In genomic region chr17:84790447-84791098, GRCm38 (mm10) we compare ENCODE assay signal across 8 mouse cellular contexts. TPM values are rescaled to one million over a fixed set of nuclear protein-coding genes. Genes with fewer than 3 reads are reported as not detected.
DNase-seq lines count a peak whose midpoint lies in the region; ATAC-seq and TF ChIP-seq lines count a peak whose summit lies in the region.

Lrpprc (minus strand) TSS chr17:84790789.

- H3K4me2 ChIP-seq in embryonic facial prominence, embryonic 13.5 days: peak within 1 kb of the TSS; percentile 95
- peak within 1 kb of the TSS; percentile 95 for H3K4me2 ChIP-seq in limb, embryonic 12.5 days
- peak within 1 kb of the TSS; percentile 96 for H3K4me2 ChIP-seq in midbrain, embryonic 15.5 days

- TF ChIP-seq POLR2A in kidney, adult 2 months (IDR thresholded peaks at IDR 0.05; ENCODE audit: low read depth, low read length): peak; percentile 60
- no peak for TF ChIP-seq POLR2A in spleen, adult 2 months (IDR thresholded peaks at IDR 0.05; ENCODE audit: low read depth, low read length)

- ATAC-seq in embryonic facial prominence, embryonic 13.5 days (ENCODE audit: insufficient number of reproducible peaks, insufficient read depth, low FRiP score, low TSS enrichment, low read depth): peak; percentile 96
- ATAC-seq in limb, embryonic 12.5 days (ENCODE audit: insufficient number of reproducible peaks, insufficient read depth, low FRiP score, low TSS enrichment, low read depth): peak; percentile 99
- ATAC-seq in midbrain, embryonic 15.5 days (replicated peaks): peak; percentile 99

- H3K4me3 ChIP-seq in embryonic facial prominence, embryonic 13.5 days: peak within 1 kb of the TSS; percentile 99
- H3K4me3 ChIP-seq in kidney, adult 2 months (ENCODE audit: insufficient read depth, low read depth, low read length): peak within 1 kb of the TSS; percentile 91
- H3K4me3 ChIP-seq in limb, embryonic 12.5 days (replicated peaks): peak within 1 kb of the TSS; percentile 100
- H3K4me3 ChIP-seq in midbrain, embryonic 15.5 days: peak within 1 kb of the TSS; percentile 99
- peak within 1 kb of the TSS; percentile 83 for H3K4me3 ChIP-seq in spleen, adult 2 months (ENCODE audit: extremely low read depth, insufficient read depth, insufficient read length)

- H3K27me3 ChIP-seq in embryonic facial prominence, embryonic 13.5 days: no peaks in the 10 kb centered on the region
- no peaks in the 10 kb centered on the region for H3K27me3 ChIP-seq in kidney, adult 2 months (replicated peaks; ENCODE audit: control insufficient read depth, insufficient read depth, low read length)
- H3K27me3 ChIP-seq in limb, embryonic 12.5 days: no peaks in the 10 kb centered on the region
- H3K27me3 ChIP-seq in midbrain, embryonic 15.5 days (replicated peaks): no peaks in the 10 kb centered on the region
- H3K27me3 ChIP-seq in spleen, adult 2 months (ENCODE audit: control insufficient read depth, insufficient read depth, low read length): no peaks in the 10 kb centered on the region

- H3K4me1 ChIP-seq in embryonic facial prominence, embryonic 13.5 days: peaks cover 19% of the 10 kb centered on the region
- peaks cover 6% of the 10 kb centered on the region; the same call in 1 of the 2 replicates for H3K4me1 ChIP-seq in kidney, adult 2 months (ENCODE audit: control insufficient read depth, insufficient read depth, low read length)
- peaks cover 23% of the 10 kb centered on the region for H3K4me1 ChIP-seq in limb, embryonic 12.5 days (replicated peaks)
- peaks cover 25% of the 10 kb centered on the region for H3K4me1 ChIP-seq in midbrain, embryonic 15.5 days
- 0 out of 2 replicates have a peak, but pooled peaks cover 2% of the 10 kb centered on the region for H3K4me1 ChIP-seq in spleen, adult 2 months (ENCODE audit: control insufficient read depth, insufficient read depth, insufficient read length)

- TF ChIP-seq CTCF in kidney, adult 2 months (conservative IDR thresholded peaks at IDR 0.05; ENCODE audit: insufficient read depth, insufficient read length, low read depth, low read length): 0 out of 2 replicates have a peak, but pooled peaks have one; percentile 4
- TF ChIP-seq CTCF in spleen, adult 2 months (IDR thresholded peaks at IDR 0.05; ENCODE audit: extremely low read depth, insufficient read depth, insufficient read length, insufficient replicate concordance): no peak

- H3K27ac ChIP-seq in embryonic facial prominence, embryonic 13.5 days: peak within 1 kb of the TSS; percentile 75
- H3K27ac ChIP-seq in kidney, adult 2 months (ENCODE audit: insufficient read depth, low read depth, low read length): peak within 1 kb of the TSS; percentile 98
- peak within 1 kb of the TSS; percentile 79 for H3K27ac ChIP-seq in limb, embryonic 12.5 days
- peak within 1 kb of the TSS; percentile 89 for H3K27ac ChIP-seq in midbrain, embryonic 15.5 days
- peak within 1 kb of the TSS; percentile 85 for H3K27ac ChIP-seq in spleen, adult 2 months (ENCODE audit: insufficient read depth, low read length)

- H3K9me3 ChIP-seq in embryonic facial prominence, embryonic 13.5 days: no peaks in the 10 kb centered on the region
- H3K9me3 ChIP-seq in limb, embryonic 12.5 days: no peaks in the 10 kb centered on the region
- no peaks in the 10 kb centered on the region for H3K9me3 ChIP-seq in midbrain, embryonic 15.5 days

- peak; percentile 94 for DNase-seq in 3134 (ENCODE audit: extremely low read depth, insufficient read length, low spot score)
- DNase-seq in adrenal gland, postnatal 36 days: peak; percentile 95 to 96
- DNase-seq in heart, adult 18-20 months: peak; percentile 95 to 98
- DNase-seq in kidney, adult 2 months: peak; percentile 97
- peak; percentile 87 to 94 for DNase-seq in spleen, adult 2 months (ENCODE audit: low read depth in 1 of 2, low spot score in 2 of 2)

- H3K9ac ChIP-seq in embryonic facial prominence, embryonic 13.5 days: peak within 1 kb of the TSS; percentile 95
- peak within 1 kb of the TSS; percentile 93 for H3K9ac ChIP-seq in limb, embryonic 12.5 days (replicated peaks)
- H3K9ac ChIP-seq in midbrain, embryonic 15.5 days: peak within 1 kb of the TSS; percentile 90

- peaks cover 6% of the 10 kb centered on the region; the same call in 1 of the 2 replicates for H3K36me3 ChIP-seq in embryonic facial prominence, embryonic 13.5 days
- no peaks in the 10 kb centered on the region for H3K36me3 ChIP-seq in kidney, adult 2 months (ENCODE audit: control insufficient read depth, insufficient read depth, low read length)
- 0 out of 2 replicates have a peak, but pooled peaks cover 11% of the 10 kb centered on the region for H3K36me3 ChIP-seq in limb, embryonic 12.5 days
- no peaks in the 10 kb centered on the region for H3K36me3 ChIP-seq in midbrain, embryonic 15.5 days (replicated peaks)
- H3K36me3 ChIP-seq in spleen, adult 2 months (ENCODE audit: control insufficient read depth, insufficient read depth, low read length): peaks cover 1% of the 10 kb centered on the region; the same call in 1 of the 2 replicates

- under 1% methylated on average over 51 of the region's 51 CpGs for WGBS in embryonic facial prominence, embryonic 13.5 days
- WGBS in kidney, adult 2 months: under 1% methylated on average over 51 of the region's 51 CpGs
- under 1% methylated on average over 51 of the region's 51 CpGs for WGBS in limb, embryonic 12.5 days
- WGBS in midbrain, embryonic 15.5 days: under 1% methylated on average over 51 of the region's 51 CpGs
- WGBS in spleen, adult 2 months: under 1% methylated on average over 51 of the region's 51 CpGs

RNA-seq across cellular contexts. Expression of gene Lrpprc, which starts in this region (rescaled TPM):
- 10 to 100 TPM; 73.2 to 82.1 TPM for total RNA-seq in adrenal gland, postnatal 36 days (2021)
- polyA plus RNA-seq in embryonic facial prominence, embryonic 13.5 days (2015; fragmentation: Nextera tagmentation; extraction: Ambion mirVana): 41.1 and 44.8 TPM in 2 replicates
- total RNA-seq in heart, adult 18-20 months (2021): 100 to 1,000 TPM; 134 to 150 TPM
- 18.7 and 25.3 TPM in 2 replicates for polyA plus RNA-seq in kidney, adult 2 months (2012; rRNA removed)
- 58.1 and 59.1 TPM in 2 replicates for polyA plus RNA-seq in limb, embryonic 12.5 days (2016; fragmentation: Nextera tagmentation; extraction: Ambion mirVana)
- 46.8 and 49.0 TPM in 2 replicates for polyA plus RNA-seq in midbrain, embryonic 15.5 days (2015; fragmentation: Nextera tagmentation; extraction: Ambion mirVana)
- 5.4 and 6.8 TPM in 2 replicates for polyA plus RNA-seq in spleen, adult 2 months (2012; rRNA removed)

Comparison
In these comparisons a context has a peak if more than half of its experiments do, and no peak if none do; other contexts are left out.
1. Peak in every context shown above with its lines: DNase-seq, ATAC-seq, H3K4me3 ChIP-seq and H3K27ac ChIP-seq.